Mouse (Mus musculus) left cerebral cortex, adult 18-20 months (tissue): ENCODE results near the gene Mief1. TPM values are rescaled to one million over a fixed set of nuclear protein-coding genes. Genes with fewer than 3 reads are reported as not detected.
A peak's percentile ranks its signal among the peaks of the same experiment; 100 is the strongest.

Source experiments
- DNase-seq, 2 experiments: peaks; one replicate each; pipeline ENCODE4 v3.0.0; 2021 to 2022; ENCODE audit warnings: low spot score in 2 of 2, mixed read lengths in 1 of 2
- total RNA-seq, 2 experiments: library from RNA; stranded (reverse); gene quantifications; 2 replicates each; pipeline ENCODE4 v1.2.3; 2021

Gene Mief1
- total RNA-seq, 2 experiments from 2014 or later, result 34.1 to 35.3 TPM

DNA sequence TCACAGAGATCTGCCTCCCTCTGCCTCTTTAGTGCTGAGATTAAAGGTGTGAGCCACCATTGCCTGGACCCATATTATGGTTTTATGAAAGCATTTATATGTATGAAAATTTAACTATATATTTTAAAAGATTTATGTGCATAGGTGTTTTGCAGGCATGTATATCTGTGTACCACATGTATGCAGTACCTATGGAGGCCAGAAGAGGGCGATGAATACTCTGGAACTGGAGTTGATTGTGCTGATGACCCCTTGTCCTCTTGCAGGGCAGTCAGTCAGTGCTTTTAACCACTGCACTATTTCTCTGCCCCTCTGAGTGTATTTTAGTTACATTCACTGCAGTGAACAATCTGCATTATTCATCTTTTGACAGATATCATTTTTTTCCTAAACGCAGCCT is 8.0 kb upstream of the Mief1 start:
- DNase-seq, result peak in 1 of 2 experiments; percentile 34

DNA sequence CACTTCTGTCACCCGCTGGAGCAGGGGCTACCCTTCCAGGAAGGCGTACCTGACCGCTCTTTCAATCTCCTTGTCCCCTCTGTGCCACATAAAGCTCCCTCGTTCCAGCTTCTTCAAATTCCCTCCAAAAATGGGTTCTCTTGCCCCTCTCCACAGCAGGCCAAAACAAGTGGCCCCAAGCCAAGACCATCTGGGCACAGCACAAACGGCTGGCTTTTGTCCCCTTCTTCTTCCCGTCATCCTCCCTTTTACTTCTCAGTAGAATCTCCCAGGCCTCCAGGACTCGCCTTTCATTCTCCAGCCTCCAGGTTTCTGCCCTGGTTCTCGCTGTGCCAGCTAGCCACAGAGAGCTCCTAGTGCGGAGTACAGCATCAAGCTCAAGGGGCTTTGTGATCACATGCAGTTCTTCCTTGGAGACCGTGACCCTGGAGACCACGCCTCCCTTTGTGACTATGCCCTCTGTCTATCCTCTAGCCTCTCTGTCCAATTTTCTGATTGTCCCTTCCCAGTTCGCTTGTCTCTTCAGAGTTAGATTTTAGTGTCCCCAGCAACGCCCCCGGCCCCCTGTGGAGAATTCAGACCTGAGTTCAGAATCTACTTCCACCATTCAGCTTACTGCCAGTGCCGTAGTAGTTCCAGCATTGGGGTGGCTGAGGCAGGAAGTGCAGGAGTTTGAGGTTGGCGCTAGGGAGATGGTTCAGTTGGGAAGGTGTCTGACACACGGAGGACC is 5.6 kb upstream of the Mief1 start:
- no peak for DNase-seq

DNA sequence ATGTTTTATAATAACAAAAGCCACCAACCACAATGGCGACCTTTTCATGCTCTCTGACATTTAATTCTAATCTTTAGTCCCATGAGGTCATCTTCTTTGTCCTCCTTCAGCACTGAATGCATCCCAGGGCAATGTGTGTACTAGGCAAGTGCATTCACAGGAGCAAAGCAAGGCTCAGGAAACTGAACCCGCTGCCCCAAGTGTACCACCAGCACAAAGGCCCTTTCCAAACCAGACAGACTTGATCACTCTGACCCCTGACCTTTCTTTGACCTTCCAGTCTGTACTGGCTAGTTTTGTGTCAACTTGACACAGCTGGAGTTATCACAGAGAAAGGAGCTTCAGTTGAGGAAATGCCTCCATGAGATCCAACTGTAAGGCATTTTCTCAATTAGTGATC is 1.5 kb upstream of the Mief1 start:
- no peak for DNase-seq

DNA sequence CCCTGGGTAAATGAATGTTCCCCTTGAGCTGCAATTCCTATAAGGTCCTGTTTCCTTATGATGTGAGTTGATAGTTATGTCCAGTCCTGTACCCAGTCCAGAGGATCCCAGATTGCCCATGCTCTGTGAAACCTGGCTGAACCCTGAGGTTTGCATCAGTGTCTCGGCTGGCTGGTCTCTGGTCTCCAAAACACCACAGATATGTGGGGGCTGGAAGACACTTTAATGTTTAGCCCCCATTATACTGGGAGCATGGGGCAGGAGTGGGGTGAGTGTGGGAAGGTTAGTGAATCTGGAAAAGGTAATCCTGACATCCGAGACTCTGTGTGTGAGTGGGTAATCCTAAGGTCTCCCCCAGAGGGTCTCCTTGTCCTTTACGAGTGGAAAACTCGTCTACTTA is 765 bp upstream of the Mief1 start:
- no peak for DNase-seq

DNA sequence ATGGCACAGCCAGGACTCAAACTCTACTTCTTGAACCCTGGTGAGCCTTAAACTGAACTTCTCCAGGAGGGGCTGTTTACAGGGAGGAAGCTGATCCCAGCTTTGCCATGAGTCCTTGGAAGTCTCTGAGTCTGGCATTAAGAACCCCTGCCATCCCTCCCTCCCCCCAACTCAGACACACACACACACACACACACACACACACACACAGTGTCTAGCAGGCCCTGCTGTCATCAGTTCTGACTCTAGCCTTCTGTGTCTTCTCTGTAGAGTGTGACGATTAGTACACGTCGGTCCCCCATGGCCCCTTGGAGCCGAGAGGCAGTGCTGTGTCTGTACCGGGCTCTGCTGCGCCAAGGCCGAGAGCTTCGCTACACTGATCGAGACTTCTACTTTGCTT is 1.7 kb downstream of the Mief1 start, which contains the start of gene AC140267.1:
AC140267.1 (plus strand) TSS at position 301 of the 400 bp plus-strand sequence.
- no peak for DNase-seq

DNA sequence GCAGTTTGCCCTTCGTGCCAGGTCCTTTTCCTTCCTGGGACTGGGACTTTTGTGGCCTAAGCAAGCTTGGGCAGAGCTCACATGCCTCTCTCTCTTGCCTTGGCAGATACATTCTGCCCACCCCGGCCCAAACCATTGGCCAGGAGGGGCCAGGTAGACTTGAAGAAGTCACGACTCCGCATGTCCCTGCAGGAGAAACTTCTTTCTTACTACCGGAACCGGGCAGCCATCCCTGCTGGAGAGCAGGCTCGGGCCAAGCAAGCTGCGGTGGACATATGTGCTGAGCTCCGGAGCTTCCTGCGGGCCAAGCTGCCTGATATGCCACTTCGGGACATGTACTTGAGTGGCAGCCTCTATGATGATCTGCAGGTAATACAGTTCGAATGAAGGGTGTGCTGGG is 14.3 kb downstream of the Mief1 start:
- no peak for DNase-seq

DNA sequence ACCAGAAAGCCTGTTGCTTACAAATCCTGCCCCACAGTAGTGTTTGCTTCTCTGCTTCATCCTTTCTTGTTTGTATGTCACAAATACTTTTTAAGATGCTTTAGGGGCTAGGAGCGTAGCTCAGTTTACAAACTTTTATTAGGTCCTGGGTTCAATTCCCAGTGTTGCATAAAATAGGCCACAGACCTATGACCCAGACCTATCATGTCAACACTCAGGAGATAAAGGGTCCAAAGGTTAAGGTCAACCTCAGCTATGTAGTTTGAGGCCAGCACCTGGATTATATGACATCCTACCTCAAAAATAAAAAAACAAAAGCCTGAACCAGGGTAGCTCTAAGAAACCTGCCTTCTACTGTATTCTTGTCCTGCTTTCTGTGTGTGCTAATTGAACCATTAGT is 14.8 kb downstream of the Mief1 start:
- no peak for DNase-seq

DNA sequence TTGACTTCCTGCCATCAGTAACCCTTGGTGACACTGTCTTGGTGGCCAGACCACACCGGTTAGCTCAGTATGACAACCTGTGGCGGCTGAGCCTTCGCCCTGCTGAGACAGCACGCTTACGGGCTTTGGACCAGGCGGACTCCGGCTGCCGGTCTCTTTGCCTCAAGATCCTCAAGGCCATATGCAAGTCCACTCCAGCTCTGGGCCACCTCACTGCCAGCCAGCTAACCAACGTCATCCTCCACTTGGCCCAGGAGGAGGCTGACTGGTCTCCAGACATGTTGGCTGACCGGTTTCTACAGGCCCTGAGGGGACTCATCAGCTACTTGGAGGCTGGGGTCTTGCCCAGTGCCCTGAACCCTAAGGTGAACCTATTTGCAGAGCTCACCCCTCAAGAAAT is 15.9 kb downstream of the Mief1 start:
- no peak for DNase-seq

DNA sequence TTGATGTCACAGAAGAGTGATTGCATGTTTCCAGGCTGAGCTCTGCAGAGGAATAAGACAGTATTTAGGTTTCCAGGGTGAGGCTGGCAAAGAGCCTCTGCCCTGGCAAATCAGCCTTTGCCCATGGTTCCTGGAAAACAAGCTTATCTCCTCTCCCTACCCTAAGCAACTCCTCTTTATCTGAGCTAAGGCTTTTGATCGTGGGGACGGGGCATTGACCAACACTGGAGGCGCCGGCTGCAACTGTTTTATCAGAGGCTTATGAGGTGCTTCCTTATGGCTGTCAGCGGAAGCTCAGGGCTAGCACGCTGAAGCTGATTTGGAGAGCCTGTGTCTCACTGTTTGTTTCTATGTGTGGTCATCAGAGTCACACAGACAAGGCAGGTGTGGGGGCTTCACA is 16.8 kb downstream of the Mief1 start:
- DNase-seq, result no peak

DNA sequence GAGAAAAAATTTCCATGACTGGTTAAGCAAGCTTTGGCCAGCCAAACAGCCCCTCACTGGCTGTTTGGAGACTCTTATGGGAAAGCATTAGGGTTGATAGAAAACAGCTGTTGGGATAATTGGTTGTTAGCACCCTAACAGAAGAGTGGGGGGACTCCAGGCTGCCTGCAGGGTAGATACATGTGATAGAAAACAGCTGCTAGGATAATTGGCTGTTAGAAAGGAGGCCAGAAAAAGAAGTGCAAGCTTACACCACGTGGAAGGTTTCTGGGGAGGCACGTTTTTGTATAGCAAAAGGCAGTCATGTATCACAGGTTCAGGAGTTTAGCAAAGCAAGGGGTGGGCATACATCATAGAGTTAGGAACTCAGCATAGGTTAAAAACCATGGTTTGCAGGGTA is 19.7 kb downstream of the Mief1 start:
- DNase-seq, result no peak

DNA sequence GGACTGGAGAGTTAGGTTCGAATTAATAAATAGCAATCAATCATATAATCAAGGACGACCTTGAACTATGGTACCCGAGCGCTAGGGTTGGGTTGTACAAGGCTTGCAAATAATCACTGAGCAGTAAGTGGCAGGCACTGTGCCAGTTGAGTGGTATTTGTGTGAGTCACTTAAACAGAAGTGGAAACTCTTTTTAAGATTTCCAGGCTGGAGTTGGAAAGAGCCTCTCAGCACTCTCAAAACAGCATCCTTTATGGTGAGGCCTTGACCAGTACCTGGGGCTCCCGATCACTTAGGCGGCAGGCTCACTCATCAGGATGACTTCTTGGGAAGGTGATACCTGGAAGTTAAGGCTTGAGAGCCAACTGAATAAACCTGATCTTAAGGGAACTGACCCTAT is 20.4 kb downstream of the Mief1 start:
- DNase-seq, result peak in 1 of 2 experiments; percentile 49

DNA sequence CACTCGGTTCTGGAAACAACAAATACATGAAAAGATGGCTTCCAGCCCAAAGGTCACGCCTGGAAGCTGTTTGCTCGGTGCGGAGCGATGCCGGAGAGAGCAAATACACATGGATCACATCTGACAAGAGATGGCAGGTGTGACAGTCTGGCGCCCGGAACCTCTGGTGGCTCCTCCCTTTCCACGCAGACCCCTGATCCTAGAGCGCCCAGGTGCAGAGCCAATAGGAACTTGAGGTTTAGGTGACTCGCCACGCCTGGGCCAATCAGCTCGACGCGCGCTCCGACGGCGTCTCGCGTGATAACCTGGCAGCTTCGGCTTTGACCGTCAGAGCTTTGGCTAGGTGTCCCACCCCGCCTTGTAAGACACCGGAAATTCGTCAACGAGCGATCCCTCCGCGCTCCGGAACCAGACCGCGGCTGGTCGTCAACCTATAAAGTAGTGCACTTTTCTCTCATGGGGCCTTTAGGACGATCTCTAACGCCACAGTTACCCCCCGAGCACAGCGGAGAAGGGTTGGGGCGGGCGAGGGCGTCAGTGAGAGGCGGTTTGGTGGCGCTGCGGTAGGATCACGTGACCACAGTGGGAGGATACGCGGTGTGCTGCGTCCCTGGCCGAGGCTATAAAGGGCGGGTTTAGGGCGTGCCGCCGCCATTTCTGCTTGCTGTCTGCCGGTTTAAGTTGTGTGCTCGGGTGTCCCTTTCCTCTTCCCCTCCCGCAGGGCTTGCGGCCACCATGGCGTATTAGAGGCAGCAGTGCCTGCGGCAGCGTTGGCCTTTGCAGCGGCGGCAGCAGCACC is 21.2 kb downstream of the Mief1 start, which contains the start of gene Atf4:
Atf4 (plus strand) TSS at position 338 of the 799 bp plus-strand sequence.
- peak; percentile 98 to 99 for DNase-seq

DNA sequence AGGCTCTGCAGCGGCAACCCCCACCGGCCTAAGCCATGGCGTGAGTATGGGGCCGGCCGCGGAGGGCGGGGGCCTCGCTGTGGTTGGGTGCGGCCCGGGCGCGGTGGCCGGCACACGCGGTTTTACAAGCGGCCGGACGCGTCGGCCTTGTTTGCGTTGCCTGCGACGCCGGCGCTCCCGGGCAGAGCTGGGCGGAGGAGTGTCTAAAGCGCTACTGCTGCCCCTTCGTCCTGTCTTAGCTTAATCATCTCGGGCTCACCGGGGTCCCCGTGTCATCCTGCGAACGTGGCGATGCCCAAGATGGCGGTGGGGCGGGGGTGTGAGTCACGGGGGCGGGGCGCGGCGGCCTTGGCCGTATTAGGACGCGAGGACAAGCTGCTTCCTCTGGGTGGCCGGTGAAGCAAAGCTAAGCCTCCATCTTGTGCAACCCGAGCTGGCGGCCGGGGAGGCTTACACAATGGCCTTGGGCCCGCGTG is 21.9 kb downstream of the Mief1 start:
- DNase-seq, result peak; percentile 52 to 62

DNA sequence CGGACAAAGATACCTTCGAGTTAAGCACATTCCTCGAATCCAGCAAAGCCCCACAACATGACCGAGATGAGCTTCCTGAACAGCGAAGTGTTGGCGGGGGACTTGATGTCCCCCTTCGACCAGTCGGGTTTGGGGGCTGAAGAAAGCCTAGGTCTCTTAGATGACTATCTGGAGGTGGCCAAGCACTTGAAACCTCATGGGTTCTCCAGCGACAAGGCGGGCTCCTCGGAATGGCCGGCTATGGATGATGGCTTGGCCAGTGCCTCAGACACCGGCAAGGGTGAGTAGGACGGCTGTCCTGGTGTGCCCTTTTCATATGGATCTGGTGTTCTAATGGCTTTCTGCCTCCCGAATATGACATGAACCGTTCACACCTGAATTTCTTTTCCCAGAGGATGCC is 22.4 kb downstream of the Mief1 start:
- DNase-seq, result no peak

DNA sequence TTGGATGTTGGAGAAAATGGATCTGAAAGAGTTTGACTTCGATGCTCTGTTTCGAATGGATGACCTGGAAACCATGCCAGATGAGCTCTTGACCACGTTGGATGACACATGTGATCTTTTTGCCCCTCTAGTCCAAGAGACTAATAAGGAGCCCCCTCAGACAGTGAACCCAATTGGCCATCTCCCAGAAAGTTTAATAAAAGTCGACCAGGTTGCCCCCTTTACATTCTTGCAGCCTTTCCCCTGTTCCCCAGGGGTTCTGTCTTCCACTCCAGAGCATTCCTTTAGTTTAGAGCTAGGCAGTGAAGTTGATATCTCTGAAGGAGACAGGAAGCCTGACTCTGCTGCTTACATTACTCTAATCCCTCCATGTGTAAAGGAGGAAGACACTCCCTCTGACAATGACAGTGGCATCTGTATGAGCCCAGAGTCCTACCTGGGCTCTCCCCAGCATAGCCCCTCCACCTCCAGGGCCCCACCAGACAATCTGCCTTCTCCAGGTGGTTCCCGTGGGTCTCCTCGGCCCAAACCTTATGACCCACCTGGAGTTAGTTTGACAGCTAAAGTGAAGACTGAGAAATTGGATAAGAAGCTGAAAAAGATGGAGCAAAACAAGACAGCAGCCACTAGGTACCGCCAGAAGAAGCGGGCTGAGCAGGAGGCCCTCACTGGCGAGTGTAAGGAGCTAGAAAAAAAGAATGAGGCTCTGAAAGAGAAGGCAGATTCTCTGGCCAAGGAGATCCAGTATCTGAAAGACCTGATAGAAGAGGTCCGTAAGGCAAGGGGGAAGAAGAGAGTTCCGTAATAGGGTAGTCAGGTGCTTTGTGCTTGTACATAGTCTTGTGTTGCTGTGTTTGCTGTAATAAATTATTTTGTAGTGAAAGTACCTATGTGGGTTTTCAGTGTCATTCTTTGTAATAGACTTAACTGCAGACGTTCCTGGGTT is 23.1 kb downstream of the Mief1 start:
- DNase-seq, result no peak

DNA sequence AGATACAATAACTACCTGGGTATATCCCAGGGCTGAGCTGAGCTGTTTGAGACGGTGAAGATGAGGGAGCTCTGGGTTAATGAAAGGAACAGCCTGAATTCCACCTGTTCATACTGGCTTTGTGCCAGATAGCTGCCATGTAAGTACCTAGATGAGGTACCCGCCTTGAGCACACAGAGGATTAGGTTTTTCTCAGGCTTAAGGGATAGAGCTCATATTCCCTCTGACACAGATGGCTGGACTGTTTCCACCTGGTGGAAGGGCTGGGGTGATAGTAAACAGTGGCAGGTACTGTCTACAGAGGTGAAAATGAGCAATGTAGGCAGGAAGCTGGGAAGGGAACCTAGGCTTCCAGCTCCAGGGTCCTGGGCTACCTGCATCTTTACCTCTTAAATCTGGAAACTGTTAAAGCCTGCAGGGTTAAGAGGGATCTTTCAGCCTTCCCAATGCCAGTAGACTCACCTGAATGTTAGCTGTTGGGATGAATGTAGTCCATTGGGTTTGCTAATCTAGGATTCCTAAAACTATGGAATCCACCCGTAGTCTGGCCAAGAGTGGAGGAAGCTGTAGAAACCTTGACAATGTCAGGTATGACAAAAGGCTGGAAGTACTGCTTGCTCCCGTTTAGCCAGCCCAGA is 23.9 kb downstream of the Mief1 start:
- DNase-seq, result no peak

DNA sequence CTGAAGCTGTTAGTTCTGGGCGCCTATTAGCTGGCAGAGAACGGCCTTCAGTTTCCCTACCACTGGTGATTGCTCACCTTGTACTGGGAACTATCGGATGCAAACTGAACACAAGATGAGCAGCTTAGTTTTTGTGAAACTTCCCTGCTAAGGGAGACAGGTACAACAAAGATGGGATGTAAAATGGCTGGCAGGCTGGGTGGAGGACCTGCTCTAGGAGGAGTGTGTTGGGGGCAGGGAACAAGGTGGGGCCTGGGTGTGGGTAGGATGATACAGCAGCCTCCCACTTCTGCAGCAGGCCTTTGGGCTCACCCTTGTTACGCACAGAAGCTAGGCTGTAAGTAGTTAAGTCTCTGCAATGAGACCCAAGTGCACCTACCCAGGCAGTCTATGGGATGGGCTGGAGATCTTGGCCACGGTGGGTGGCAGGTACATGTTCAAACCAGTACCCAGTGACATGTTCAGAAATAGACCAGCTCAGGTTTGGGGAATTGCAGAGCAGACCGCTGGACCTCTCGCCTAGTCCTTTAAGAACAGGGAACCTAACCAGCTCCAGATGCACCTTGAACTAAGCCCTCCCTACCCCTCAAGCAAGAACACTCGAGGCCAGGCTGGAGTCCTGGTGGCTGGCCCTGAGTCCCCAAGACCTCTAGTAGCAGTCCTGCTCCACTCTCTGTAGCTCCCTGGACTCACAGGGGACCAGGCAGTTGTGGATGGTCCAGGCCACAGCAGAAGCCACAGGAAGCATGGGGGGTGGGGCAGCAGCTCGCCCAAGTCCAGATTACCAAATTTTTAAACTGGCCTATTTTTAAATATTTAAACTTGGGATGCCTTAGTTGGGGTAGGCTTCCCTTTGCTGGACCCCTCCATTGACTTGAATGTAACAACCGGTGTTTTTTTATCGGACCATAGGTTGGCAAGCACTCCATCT is 24.7 kb downstream of the Mief1 start:
- no peak for DNase-seq

DNA sequence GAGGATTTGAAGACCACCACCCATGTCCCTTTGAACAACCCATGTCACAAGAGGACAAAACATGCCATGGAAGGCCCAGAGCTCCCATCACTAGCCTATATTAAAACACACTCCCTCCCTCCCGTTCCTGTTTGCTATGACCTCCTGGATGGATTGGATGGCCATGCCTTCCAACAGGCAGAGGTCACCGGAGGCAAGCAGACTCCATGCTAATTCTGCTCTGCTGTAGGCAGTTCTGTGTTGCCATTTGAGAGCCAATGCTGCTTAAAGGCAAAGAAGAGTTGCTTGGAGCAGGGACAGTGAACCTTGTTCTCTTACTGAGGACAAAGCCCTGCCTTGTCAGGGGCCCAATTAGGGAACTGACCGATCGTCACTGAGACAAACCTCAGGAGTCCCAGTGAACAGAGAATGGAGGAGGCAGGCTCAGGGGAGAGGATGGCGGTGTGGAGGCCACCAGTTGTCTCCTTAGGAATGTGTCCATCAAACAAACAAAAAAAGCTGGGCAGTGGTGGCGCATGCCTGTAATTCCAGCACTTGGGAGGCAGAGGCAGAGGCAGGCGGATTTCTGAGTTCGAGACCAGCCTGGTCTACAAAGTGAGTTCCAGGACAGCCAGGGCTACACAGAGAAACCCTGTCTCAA is 25.7 kb downstream of the Mief1 start:
- no peak for DNase-seq

DNA sequence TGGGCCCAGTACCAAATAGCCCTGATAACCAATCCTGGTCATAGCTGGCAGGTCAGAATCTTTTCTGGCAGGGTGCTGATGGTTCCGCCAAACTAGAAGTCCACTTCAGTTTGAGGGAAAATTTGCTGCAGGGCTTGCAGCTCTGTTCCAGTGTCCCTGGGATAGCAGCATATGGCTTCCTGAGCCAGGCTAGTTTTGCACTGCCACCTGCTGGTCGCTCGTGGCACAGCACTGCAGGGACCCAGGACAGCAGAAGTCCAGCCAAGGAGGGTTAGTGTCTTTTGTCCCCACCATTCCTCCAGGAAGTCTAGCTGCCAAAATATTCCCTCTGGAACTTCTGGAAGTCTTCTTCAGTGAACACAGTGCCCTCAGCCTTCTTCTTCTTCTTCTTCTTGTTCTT is 26.9 kb downstream of the Mief1 start:
- DNase-seq, result peak; percentile 83 to 90
